Mouse (Mus musculus): ENCODE data around the gene Dnajc1.

The Dnajc1 gene

GRCm38 (mm10) chr2:18195691-18196396 lies 196.8 kb downstream of the Dnajc1 start:
- no peak for DNase-seq (ENCODE audit: low spot score)

DNA sequence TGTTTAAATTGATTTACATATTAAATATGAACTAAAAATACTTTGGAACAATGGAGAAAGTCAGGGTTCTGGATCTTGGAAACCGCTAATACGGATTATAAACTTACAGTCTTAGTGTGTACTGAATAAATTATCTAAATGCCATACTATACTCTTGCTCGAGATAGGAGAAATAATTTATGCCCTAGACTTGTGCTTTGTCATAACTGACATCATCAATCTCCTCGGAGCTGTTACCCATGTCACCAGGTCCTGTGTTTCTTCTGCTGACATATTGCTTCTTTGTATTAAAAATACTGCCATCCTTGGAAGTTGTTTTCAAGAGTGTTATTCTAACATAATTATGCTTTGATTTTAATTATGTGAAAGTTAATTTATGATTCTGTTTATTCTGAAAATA lies 197.3 kb downstream of the Dnajc1 start:
- DNase-seq (ENCODE audit: low spot score): no peak

GRCm38 (mm10) chr2:18188367-18188766 lies 204.3 kb downstream of the Dnajc1 start:
- DNase-seq (ENCODE audit: low spot score): no peak

DNA sequence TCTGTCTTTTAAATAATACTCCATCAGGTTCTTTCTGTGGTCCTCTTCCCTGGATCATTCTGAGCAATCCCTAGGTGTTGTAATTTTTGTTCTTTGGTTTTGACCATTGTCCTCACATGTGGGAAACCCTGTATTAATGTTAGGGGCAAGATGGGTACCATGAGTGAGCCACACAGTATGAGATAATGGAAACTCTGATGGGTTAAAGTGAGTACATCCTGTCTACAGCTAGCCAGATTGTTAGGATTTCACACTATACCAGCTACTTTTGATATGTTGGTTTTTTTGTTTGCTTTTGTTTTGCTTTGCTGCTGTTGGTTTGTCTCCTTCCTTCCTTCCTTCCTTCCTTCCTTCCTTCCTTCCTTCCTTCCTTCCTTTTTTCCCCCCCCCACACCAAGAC lies 209.6 kb downstream of the Dnajc1 start:
- no peak for DNase-seq (ENCODE audit: low spot score)

GRCm38 (mm10) chr2:18181631-18182030 lies 211.0 kb downstream of the Dnajc1 start:
- no peak for DNase-seq (ENCODE audit: low spot score)

GRCm38 (mm10) chr2:18180323-18180722 lies 212.3 kb downstream of the Dnajc1 start:
- DNase-seq (ENCODE audit: low spot score): no peak

DNA sequence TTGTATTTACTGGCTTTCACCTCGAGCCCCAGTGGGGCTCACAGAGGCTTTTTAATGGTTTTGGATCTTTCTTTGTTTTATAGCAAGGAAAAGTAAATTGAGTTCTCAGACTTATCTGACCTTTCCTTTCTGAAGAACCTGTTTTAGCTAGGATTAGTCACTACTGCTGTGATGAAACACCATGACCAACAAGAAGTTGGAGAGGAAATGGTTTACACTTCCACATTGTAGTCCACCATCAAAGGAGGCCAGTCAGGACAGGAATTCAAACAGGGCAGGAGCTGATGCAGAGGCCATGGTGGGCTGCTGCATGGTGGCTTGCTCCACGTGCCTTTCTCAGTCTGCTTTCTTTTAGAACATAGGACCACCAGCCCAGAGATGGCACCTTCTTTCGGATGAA lies 216.4 kb downstream of the Dnajc1 start:
- DNase-seq (ENCODE audit: low spot score): no peak

DNA sequence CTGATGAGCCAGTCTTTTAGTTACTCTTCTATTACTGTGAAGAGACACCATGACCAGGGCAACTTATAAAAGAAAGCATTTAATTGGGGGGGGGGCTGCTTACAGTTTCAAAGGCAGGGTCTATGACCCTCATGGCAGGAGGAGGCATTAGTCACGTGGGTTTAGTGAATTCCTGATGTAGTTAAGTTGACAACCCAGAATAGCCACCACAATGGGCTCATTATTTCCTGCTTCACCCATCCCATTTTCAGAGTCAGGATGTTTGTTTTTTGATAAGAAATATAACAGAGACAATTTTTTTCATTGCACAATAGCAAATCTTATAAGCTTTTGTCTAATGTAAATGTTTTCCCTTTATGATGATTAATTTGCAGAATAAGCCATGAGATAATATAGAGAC lies 217.4 kb downstream of the Dnajc1 start:
- DNase-seq (ENCODE audit: low spot score): no peak

GRCm38 (mm10) chr2:18169174-18169948 lies 223.3 kb downstream of the Dnajc1 start:
- no peak for DNase-seq (ENCODE audit: low spot score)

- no peak for DNase-seq (ENCODE audit: low spot score)
Measured at GRCm38 (mm10) chr2:18165511-18165910, 227.1 kb downstream of the Dnajc1 start.

DNA sequence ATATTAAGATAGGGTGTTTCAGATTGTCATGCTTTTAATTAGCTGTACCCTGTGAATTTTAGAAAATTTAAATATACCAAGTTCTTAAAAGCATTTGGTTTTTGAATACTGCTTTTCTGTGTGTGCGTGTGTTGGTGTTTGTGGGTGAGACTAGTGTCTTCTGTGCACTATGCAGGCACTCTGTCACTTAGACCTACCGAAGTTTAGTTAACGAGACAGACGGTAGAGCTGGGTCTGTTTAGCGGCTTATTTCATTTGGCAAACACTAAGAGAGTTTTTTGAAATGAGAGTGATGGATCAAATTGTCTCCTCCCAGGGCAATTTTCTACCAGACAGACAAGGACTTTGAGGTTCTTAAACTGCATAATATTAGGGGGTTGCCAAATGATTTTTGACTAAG lies 231.6 kb downstream of the Dnajc1 start:
- no peak for DNase-seq (ENCODE audit: low spot score)

DNA sequence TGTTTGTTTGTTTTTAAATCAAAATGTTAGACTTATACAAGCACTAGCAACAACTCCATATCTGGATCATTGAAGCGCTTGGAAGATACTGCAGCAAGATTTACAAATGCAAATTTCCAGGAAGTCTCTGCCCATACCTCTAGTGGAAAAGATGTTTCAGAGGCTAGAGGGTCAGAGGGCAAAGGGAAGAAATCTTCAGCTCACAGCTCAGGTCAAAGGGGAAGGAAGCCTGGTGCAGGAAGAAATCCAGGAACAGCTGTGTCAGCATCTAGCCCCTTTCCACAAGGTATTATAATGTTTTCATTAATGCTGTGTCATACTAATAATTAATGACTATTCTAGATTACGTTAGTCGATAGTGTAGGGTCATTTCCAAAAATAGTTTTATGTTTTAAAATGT lies 233.2 kb downstream of the Dnajc1 start:
- no peak for DNase-seq (ENCODE audit: low spot score)

DNA sequence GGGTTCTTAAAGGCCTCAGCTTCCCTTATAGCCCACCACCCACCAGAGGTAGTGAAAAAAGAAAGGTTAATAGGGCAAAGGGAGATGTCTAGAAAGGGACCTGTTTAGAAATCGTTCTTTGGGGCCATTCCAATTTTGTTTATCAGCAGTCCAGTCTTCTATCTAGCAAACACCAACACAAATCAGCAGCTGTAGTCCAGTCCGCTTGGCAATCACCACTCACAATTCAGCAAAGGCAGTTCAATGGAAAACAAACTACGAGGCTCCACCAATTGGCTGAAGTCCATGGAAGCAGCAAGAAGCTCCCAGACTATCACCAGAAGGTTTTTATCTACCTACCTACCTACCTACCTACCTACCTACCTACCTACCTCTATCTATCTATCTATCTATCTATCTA lies 236.5 kb downstream of the Dnajc1 start:
- no peak for DNase-seq (ENCODE audit: low spot score)
